Mouse (Mus musculus): ENCODE data around the gene Nagk.

DNA sequence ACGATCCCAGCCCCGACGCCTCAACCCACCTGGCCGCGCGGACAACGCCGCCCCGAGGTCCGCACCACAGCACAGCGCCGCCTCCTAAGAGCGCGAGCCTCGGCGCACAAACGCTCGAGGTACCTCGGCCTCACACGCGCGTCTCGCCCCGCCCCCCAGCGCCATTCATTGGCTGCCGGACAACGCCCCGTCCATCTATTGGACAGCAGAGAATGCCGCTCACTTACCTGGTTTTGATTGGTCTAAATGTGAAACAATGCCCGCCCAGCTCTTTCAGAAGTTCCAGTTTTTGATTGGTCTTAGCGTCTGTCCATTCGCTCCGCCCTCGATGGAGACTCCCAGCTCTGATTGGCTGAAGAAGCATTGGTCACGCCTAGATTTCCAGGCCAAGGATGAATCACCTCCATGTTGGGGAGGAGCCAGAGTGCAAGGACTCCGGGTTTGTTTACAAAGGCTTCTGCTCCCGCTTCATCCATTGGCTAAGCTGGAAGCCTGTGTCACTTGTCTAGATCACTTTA lies 36.9 kb downstream of the Nagk start, which contains the start of gene Paip2b:
- peak; percentile 69 for TF ChIP-seq CTCF (IDR thresholded peaks at IDR 0.05; ENCODE audit: control insufficient read depth, insufficient read depth, insufficient read length)
- no peak for TF ChIP-seq USF1 (IDR thresholded peaks at IDR 0.05; ENCODE audit: low read depth)
- no peak for TF ChIP-seq CEBPB (IDR thresholded peaks at IDR 0.05; ENCODE audit: low read depth)
- TF ChIP-seq MAX (IDR thresholded peaks at IDR 0.05) = peak; percentile 70
- TF ChIP-seq FOSL1 (IDR thresholded peaks at IDR 0.05; ENCODE audit: insufficient read depth, low read length, poor library complexity, severe bottlenecking) = no peak
- TF ChIP-seq MYOG (IDR thresholded peaks at IDR 0.05; ENCODE audit: control insufficient read depth, extremely low read depth, insufficient read length) = no peak
- TF ChIP-seq MYOD1 (IDR thresholded peaks at IDR 0.05; ENCODE audit: control insufficient read depth, insufficient read length, low read depth) = no peak
